Mouse (Mus musculus): ENCODE data around the gene Rhox3g.
"Not testable (repeated sequence)": the region's sequence is repeated elsewhere in the genome, so short reads cannot be mapped to it uniquely, and the experiment has no call there.

Rhox3g gene

DNA sequence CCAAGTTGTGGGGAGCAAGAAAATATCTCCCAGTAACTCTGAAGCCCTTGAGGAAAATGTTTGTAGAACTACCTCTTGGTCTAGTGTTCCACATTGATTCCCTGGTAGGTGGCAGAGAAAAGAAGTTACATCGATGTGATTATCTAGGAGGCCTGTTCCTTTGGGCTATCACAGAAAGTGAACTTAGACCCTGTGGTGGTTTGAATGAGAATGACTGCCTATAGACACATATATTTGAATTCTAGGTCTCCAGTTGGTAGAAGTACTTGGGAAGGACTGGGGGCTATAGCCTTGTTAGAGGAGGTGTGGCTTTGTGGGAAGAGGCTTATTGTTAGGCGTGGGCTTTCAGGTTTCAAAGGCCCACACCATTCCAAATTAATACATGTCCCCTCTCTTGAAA, at the start of gene Rhox3g:
Gene Rhox3g, minus strand, starts transcription at position 101 of the 400 bp plus-strand sequence.
- DNase-seq, result not testable (repeated sequence)

DNA sequence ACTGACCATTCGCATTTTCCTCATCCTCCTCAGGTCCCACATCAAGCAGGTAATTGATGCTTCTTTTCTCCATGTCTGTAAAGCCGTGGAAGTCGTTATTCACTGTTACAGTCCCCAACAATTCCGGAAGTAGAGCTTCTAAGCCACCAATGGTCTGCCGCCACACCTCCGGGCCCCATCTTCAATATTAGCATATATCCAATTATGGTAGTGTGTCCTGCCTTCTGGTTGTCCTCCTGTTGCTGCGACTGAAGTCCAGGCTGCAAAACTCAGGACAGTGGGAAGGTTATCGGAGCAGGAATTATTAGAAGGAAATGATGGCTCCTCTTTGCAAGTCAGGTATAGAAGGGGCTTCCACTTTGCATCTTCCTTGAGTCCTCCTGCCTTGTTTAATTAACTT, 44.8 kb upstream of the Rhox3g start, which contains the start of gene Rhox2h:
Gene Rhox2h, minus strand, starts transcription at position 101 of the 400 bp plus-strand sequence.
- DNase-seq, result not testable (repeated sequence)

DNA sequence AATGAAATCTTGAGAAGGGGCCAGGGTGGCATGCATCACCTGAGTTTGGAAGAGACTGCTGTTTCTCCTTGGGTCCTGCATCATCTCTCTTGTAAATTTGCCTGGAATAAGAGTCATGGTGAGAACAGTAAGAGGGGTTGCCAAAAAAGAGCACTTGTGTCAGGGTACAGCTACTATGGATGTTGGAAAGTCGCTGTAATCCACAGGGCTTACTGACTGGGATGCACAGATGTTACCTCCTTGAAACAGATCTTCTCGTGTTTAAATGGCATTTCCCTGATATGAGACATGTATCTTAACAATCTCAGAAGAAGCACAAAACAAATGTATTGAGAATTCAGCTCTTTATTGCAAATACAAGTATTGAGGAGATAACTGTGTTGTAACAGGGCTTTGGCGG, 40.3 kb upstream of the Rhox3g start, which contains the start of gene Rhox3h:
Gene Rhox3h, minus strand, starts transcription at position 101 of the 400 bp plus-strand sequence.
- not testable (repeated sequence) for DNase-seq

DNA sequence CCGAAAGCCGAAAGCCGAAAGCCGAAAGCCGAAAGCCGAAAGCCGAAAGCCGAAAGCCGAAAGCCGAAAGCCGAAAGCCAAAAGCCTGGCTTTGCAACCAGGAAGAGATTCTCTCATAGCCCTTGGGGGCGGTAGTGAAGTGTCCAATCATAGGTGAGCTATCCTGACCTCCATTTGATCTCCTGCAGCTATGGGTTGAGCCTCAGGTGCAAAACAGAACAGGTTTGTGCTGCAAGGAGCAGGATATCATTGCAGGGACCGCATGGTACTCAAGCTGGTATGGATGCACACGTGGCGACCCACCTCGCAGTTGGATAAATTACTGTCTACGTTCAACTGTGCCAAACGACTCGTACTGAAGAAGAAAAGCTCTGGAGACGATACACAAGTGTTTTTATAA, 22.8 kb upstream of the Rhox3g start, which contains the start of gene Rhox4g:
Gene Rhox4g, minus strand, starts transcription at position 101 of the 400 bp plus-strand sequence.
- DNase-seq, result not testable (repeated sequence)

DNA sequence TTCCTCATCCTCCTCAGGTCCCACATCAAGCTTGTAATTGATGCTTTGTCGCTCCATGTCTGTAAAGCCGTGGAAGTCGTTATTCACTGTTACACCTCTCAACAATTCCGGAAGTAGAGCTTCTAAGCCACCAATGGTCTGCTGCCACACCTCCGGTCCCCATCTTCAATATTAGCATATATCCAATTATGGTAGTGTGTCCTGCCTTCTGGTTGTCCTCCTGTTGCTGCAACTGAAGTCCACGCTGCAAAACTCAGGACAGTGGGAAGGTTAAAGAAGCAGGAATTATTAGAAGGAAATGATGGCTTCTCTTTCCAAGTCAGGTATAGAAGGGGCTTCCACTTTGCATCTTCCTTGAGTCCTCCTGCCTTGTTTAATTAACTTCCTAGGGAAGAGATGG, 15.0 kb upstream of the Rhox3g start, which contains the start of gene Rhox2g:
Gene Rhox2g, minus strand, starts transcription at position 101 of the 400 bp plus-strand sequence.
- DNase-seq, result not testable (repeated sequence)

DNA sequence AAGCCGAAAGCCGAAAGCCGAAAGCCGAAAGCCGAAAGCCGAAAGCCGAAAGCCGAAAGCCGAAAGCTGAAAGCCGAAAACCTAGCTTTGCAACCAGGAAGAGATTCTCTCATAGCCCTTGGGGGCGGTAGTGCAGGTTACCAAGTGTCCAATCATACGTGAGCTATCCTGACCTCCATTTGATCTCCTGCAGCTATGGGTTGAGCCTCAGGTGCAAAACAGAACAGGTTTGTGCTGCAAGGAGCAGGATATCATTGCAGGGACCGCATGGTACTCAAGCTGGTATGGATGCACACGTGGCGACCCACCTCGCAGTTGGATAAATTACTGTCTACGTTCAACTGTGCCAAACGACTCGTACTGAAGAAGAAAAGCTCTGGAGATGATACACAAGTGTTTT, 20.8 kb downstream of the Rhox3g start, which contains the start of gene Rhox4f:
Gene Rhox4f, minus strand, starts transcription at position 101 of the 400 bp plus-strand sequence.
- not testable (repeated sequence) for DNase-seq

DNA sequence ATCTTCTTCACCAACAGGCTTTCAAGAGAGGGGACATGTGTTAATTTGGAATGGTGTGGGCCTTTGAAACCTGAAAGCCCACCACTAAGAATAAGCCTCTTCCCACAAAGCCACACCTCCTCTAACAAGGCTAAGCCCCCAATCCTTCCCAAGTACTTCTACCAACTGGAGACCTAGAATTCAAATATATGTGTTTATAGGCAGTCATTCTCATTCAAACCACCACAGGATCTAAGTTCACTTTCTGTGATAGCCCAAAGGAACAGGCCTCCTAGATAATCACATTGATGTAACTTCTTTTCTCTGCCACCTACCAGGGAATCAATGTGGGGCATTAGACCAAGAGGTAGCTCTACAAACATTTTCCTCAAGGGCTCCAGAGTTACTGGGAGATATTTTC, 47.7 kb downstream of the Rhox3g start, which contains the start of gene Rhox3f:
Gene Rhox3f, plus strand, starts transcription at position 301 of the 400 bp plus-strand sequence.
- not testable (repeated sequence) for DNase-seq
